Mouse (Mus musculus): ENCODE measurements around the gene Endog. TPM values are rescaled to one million over a fixed set of nuclear protein-coding genes. Genes with fewer than 3 reads are reported as not detected.
"Not testable (repeated sequence)": the region's sequence is repeated elsewhere in the genome, so short reads cannot be mapped to it uniquely, and the experiment has no call there.

Gene Endog
- polyA plus RNA-seq, 1 experiment from 2014 or later: 29.8 TPM

- ATAC-seq (ENCODE audit: low FRiP score); H3K9ac ChIP-seq; H3K4me2 ChIP-seq (replicated peaks); H3K9me3 ChIP-seq (ENCODE audit: control insufficient read depth, low read length); H3K27me3 ChIP-seq (ENCODE audit: control insufficient read depth, insufficient read depth, low read length); H3K4me3 ChIP-seq (replicated peaks; ENCODE audit: low read length); DNase-seq (ENCODE audit: low spot score); H3K4me1 ChIP-seq (replicated peaks; ENCODE audit: control insufficient read depth, insufficient read depth, low read length); H3K27ac ChIP-seq; H3K36me3 ChIP-seq (replicated peaks; ENCODE audit: control insufficient read depth, insufficient read depth): not testable (repeated sequence)
- 70% methylated on average over 7 of the region's 10 CpGs for WGBS
Observed at GRCm38 (mm10) chr2:30159871-30160270, 11.4 kb upstream of the Endog start.

GRCm38 (mm10) chr2:30161809-30162208 lies 9.5 kb upstream of the Endog start:
- DNase-seq (ENCODE audit: low spot score) (peak; percentile 89), ATAC-seq (ENCODE audit: low FRiP score) (no peak)
- Histone ChIP-seq H3K9me3 (ENCODE audit: control insufficient read depth, low read length) (peaks cover 6% of the 10 kb centered on the region), H3K27ac (no peak overlapping the region), H3K4me2 (replicated peaks) (no peak overlapping the region), H3K4me3 (replicated peaks; ENCODE audit: low read length) (no peak overlapping the region), H3K9ac (no peak overlapping the region), H3K27me3 (ENCODE audit: control insufficient read depth, insufficient read depth, low read length) (no peaks in the 10 kb centered on the region), H3K36me3 (replicated peaks; ENCODE audit: control insufficient read depth, insufficient read depth) (no peaks in the 10 kb centered on the region), H3K4me1 (replicated peaks; ENCODE audit: control insufficient read depth, insufficient read depth, low read length) (no peaks in the 10 kb centered on the region)

GRCm38 (mm10) chr2:30164340-30164932 lies 6.9 kb upstream of the Endog start:
- WGBS: 62% methylated on average over 9 of the region's 9 CpGs
- Histone ChIP-seq H3K4me2 (replicated peaks) (no peak overlapping the region), H3K27me3 (ENCODE audit: control insufficient read depth, insufficient read depth, low read length) (no peaks in the 10 kb centered on the region), H3K27ac (no peak overlapping the region), H3K9ac (no peak overlapping the region), H3K36me3 (replicated peaks; ENCODE audit: control insufficient read depth, insufficient read depth) (no peaks in the 10 kb centered on the region), H3K4me1 (replicated peaks; ENCODE audit: control insufficient read depth, insufficient read depth, low read length) (no peaks in the 10 kb centered on the region), H3K4me3 (replicated peaks; ENCODE audit: low read length) (no peak overlapping the region), H3K9me3 (ENCODE audit: control insufficient read depth, low read length) (peaks cover 8% of the 10 kb centered on the region)
- no peak for DNase-seq (ENCODE audit: low spot score)
- ATAC-seq (ENCODE audit: low FRiP score): no peak

- no peaks in the 10 kb centered on the region for H3K27me3 ChIP-seq (ENCODE audit: control insufficient read depth, insufficient read depth, low read length)
- no peak overlapping the region for H3K9ac ChIP-seq
- no peaks in the 10 kb centered on the region for H3K4me1 ChIP-seq (replicated peaks; ENCODE audit: control insufficient read depth, insufficient read depth, low read length)
- H3K4me3 ChIP-seq (replicated peaks; ENCODE audit: low read length): no peak overlapping the region
- DNase-seq (ENCODE audit: low spot score): no peak
- H3K9me3 ChIP-seq (ENCODE audit: control insufficient read depth, low read length): peaks cover 8% of the 10 kb centered on the region
- no peaks in the 10 kb centered on the region for H3K36me3 ChIP-seq (replicated peaks; ENCODE audit: control insufficient read depth, insufficient read depth)
- no peak overlapping the region for H3K4me2 ChIP-seq (replicated peaks)
- H3K27ac ChIP-seq: no peak overlapping the region
- no peak for ATAC-seq (ENCODE audit: low FRiP score)
- WGBS: 60% methylated on average over 4 of the region's 4 CpGs
Observed at GRCm38 (mm10) chr2:30166677-30167076, 4.6 kb upstream of the Endog start.

GRCm38 (mm10) chr2:30171997-30172382 lies 697 bp downstream of the Endog start:
- peaks cover 13% of the 10 kb centered on the region for H3K4me1 ChIP-seq (replicated peaks; ENCODE audit: control insufficient read depth, insufficient read depth, low read length)
- H3K36me3 ChIP-seq (replicated peaks; ENCODE audit: control insufficient read depth, insufficient read depth): peaks cover 39% of the 10 kb centered on the region
- no peaks in the 10 kb centered on the region for H3K27me3 ChIP-seq (ENCODE audit: control insufficient read depth, insufficient read depth, low read length)
- H3K9me3 ChIP-seq (ENCODE audit: control insufficient read depth, low read length): peaks cover under 1% of the 10 kb centered on the region; the same call in 1 of the 2 replicates
- peak overlapping the region; percentile 94 for H3K27ac ChIP-seq
- peak overlapping the region; percentile 86 for H3K9ac ChIP-seq
- under 1% methylated on average over 19 of the region's 19 CpGs for WGBS
- ATAC-seq (ENCODE audit: low FRiP score): peak; percentile 32
- DNase-seq (ENCODE audit: low spot score): no peak
- H3K4me3 ChIP-seq (replicated peaks; ENCODE audit: low read length): peak overlapping the region; percentile 63
- H3K4me2 ChIP-seq (replicated peaks): peak overlapping the region; percentile 93

- ATAC-seq (ENCODE audit: low FRiP score): no peak
- peaks cover 39% of the 10 kb centered on the region for H3K36me3 ChIP-seq (replicated peaks; ENCODE audit: control insufficient read depth, insufficient read depth)
- no peaks in the 10 kb centered on the region for H3K9me3 ChIP-seq (ENCODE audit: control insufficient read depth, low read length)
- no peak overlapping the region for H3K4me3 ChIP-seq (replicated peaks; ENCODE audit: low read length)
- no peak for DNase-seq (ENCODE audit: low spot score)
- no peak overlapping the region for H3K4me2 ChIP-seq (replicated peaks)
- H3K27me3 ChIP-seq (ENCODE audit: control insufficient read depth, insufficient read depth, low read length): no peaks in the 10 kb centered on the region
- WGBS: 97% methylated on average over 20 of the region's 20 CpGs
- H3K27ac ChIP-seq: no peak overlapping the region
- H3K4me1 ChIP-seq (replicated peaks; ENCODE audit: control insufficient read depth, insufficient read depth, low read length): peaks cover 21% of the 10 kb centered on the region
- H3K9ac ChIP-seq: no peak overlapping the region
Observed at GRCm38 (mm10) chr2:30173541-30174240, 2.4 kb downstream of the Endog start.

- H3K9ac ChIP-seq: no peak overlapping the region
- H3K36me3 ChIP-seq (replicated peaks; ENCODE audit: control insufficient read depth, insufficient read depth): peaks cover 39% of the 10 kb centered on the region
- H3K4me3 ChIP-seq (replicated peaks; ENCODE audit: low read length): no peak overlapping the region
- WGBS: 89% methylated on average over 8 of the region's 8 CpGs
- H3K4me1 ChIP-seq (replicated peaks; ENCODE audit: control insufficient read depth, insufficient read depth, low read length): peaks cover 21% of the 10 kb centered on the region
- no peaks in the 10 kb centered on the region for H3K9me3 ChIP-seq (ENCODE audit: control insufficient read depth, low read length)
- H3K27me3 ChIP-seq (ENCODE audit: control insufficient read depth, insufficient read depth, low read length): no peaks in the 10 kb centered on the region
- no peak overlapping the region for H3K27ac ChIP-seq
- DNase-seq (ENCODE audit: low spot score) (no peak), ATAC-seq (ENCODE audit: low FRiP score) (no peak)
- H3K4me2 ChIP-seq (replicated peaks): no peak overlapping the region
Observed at GRCm38 (mm10) chr2:30175897-30176296, 4.6 kb downstream of the Endog start.

- H3K36me3 ChIP-seq (replicated peaks; ENCODE audit: control insufficient read depth, insufficient read depth): peaks cover 39% of the 10 kb centered on the region
- no peak overlapping the region for H3K27ac ChIP-seq
- DNase-seq (ENCODE audit: low spot score) (no peak), ATAC-seq (ENCODE audit: low FRiP score) (no peak)
- no peak overlapping the region for H3K9ac ChIP-seq
- WGBS: 100% methylated on average over 2 of the region's 2 CpGs
- no peaks in the 10 kb centered on the region for H3K9me3 ChIP-seq (ENCODE audit: control insufficient read depth, low read length)
- peaks cover 21% of the 10 kb centered on the region for H3K4me1 ChIP-seq (replicated peaks; ENCODE audit: control insufficient read depth, insufficient read depth, low read length)
- no peak overlapping the region for H3K4me3 ChIP-seq (replicated peaks; ENCODE audit: low read length)
- no peaks in the 10 kb centered on the region for H3K27me3 ChIP-seq (ENCODE audit: control insufficient read depth, insufficient read depth, low read length)
- H3K4me2 ChIP-seq (replicated peaks): no peak overlapping the region
Observed at GRCm38 (mm10) chr2:30176561-30176960, 5.3 kb downstream of the Endog start.

GRCm38 (mm10) chr2:30177700-30178675 lies 6.7 kb downstream of the Endog start, which contains the start of gene Spout1:
Spout1 (minus strand) TSS chr2:30178459.
- Histone ChIP-seq H3K27me3 (ENCODE audit: control insufficient read depth, insufficient read depth, low read length) (no peaks in the 10 kb centered on the region), H3K9me3 (ENCODE audit: control insufficient read depth, low read length) (no peaks in the 10 kb centered on the region), H3K4me2 (replicated peaks) (peak within 1 kb of the TSS; percentile 68), H3K9ac (peak within 1 kb of the TSS; percentile 72), H3K36me3 (replicated peaks; ENCODE audit: control insufficient read depth, insufficient read depth) (peaks cover 34% of the 10 kb centered on the region), H3K4me1 (replicated peaks; ENCODE audit: control insufficient read depth, insufficient read depth, low read length) (peaks cover 11% of the 10 kb centered on the region), H3K27ac (no peak within 1 kb of the TSS), H3K4me3 (replicated peaks; ENCODE audit: low read length) (peak within 1 kb of the TSS; percentile 68)
- DNase-seq (ENCODE audit: low spot score): peak; percentile 95
- peak; percentile 99 for ATAC-seq (ENCODE audit: low FRiP score)
- 3% methylated on average over 51 of the region's 54 CpGs for WGBS

All from hindbrain, embryonic 14.5 days (tissue).